Mouse (Mus musculus): Measurements from ENCODE around the gene Sytl3.

- TF ChIP-seq CTCF (IDR thresholded peaks at IDR 0.05; ENCODE audit: control insufficient read depth, insufficient read depth, insufficient read length) (no peak), MAX (IDR thresholded peaks at IDR 0.05) (no peak), MYOD1 (IDR thresholded peaks at IDR 0.05; ENCODE audit: control insufficient read depth, insufficient read length, low read depth) (no peak), USF1 (IDR thresholded peaks at IDR 0.05; ENCODE audit: low read depth) (no peak)
Observed at GRCm38 (mm10) chr17:6778771-6779509, 120.0 kb downstream of the Sytl3 start.
